Mouse (Mus musculus) forebrain, embryonic 10.5 days (tissue): ENCODE data around the gene H2-T24. TPM values are rescaled to one million over a fixed set of nuclear protein-coding genes. Genes with fewer than 3 reads are reported as not detected.
"Not testable (repeated sequence)": the region's sequence is repeated elsewhere in the genome, so short reads cannot be mapped to it uniquely, and the experiment has no call there.

Experiments used
- DNase-seq: peaks from one replicate; pipeline ENCODE4 v3.0.0-alpha.2; 2017; ENCODE audit warnings: low spot score; ENCODE audit errors: extremely low spot score
- H3K27ac ChIP-seq: fragments of 300-500 bp; sonication (generic); 2 replicates; pipeline ENCODE4 v1.5.1; 2016; ENCODE audit warnings: mild to moderate bottlenecking
- H3K27me3 ChIP-seq: fragments of 300-500 bp; sonication (generic); 2 replicates; pipeline ENCODE4 v1.6.1; 2016; ENCODE audit warnings: mild to moderate bottlenecking; ENCODE audit not compliant: poor library complexity, severe bottlenecking
- H3K36me3 ChIP-seq: fragments of 300-500 bp; sonication (generic); replicated peaks from 2 replicates; pipeline ENCODE4 v1.6.1; 2016; ENCODE audit warnings: mild to moderate bottlenecking, moderate library complexity
- H3K4me1 ChIP-seq: fragments of 300-500 bp; sonication (generic); 2 replicates; pipeline ENCODE4 v1.6.1; 2016
- H3K4me3 ChIP-seq: fragments of 300-500 bp; sonication (generic); 2 replicates; pipeline ENCODE4 v1.5.1; 2016; ENCODE audit warnings: mild to moderate bottlenecking, moderate library complexity
- H3K9me3 ChIP-seq: fragments of 300-500 bp; sonication (generic); 2 replicates; pipeline ENCODE4 v1.6.1; 2016; ENCODE audit warnings: mild to moderate bottlenecking, moderate library complexity
- WGBS: fragments of 180-500 bp; shearing (Covaris S2); methylation state at CpG from one replicate; pipeline ENCODE4 v1.1.7; 2016; 5-methylcytosine and 5-hydroxymethylcytosine counted together
- polyA plus RNA-seq: library from polyadenylated mRNA; unstranded; fragments of >200 nt; fragmentation: Nextera tagmentation; extraction: Ambion mirVana; gene quantifications from 2 replicates; pipeline ENCODE4 v1.2.1, GENCODE M21; 2016

The H2-T24 gene
- polyA plus RNA-seq, 1 experiment from 2014 or later: 3.1 TPM

GRCm38 (mm10) chr17:36031583-36032331 lies 11.4 kb upstream of the H2-T24 start:
- under 1% methylated on average over 40 of the region's 40 CpGs for WGBS
- not testable (repeated sequence) for H3K9me3 ChIP-seq, H3K36me3 ChIP-seq
- H3K4me1 ChIP-seq: peaks cover 16% of the 10 kb centered on the region
- peak; percentile 37 for DNase-seq
- H3K4me3 ChIP-seq: peak overlapping the region; percentile 58
- peak overlapping the region; percentile 51; the same call in 1 of the 2 replicates for H3K27ac ChIP-seq
- H3K27me3 ChIP-seq: peaks cover 25% of the 10 kb centered on the region

GRCm38 (mm10) chr17:36030703-36031582 lies 10.6 kb upstream of the H2-T24 start:
- H3K27ac ChIP-seq, H3K36me3 ChIP-seq, H3K9me3 ChIP-seq: not testable (repeated sequence)
- peak; percentile 17 for DNase-seq
- H3K4me3 ChIP-seq: peak overlapping the region; percentile 58
- peaks cover 16% of the 10 kb centered on the region for H3K4me1 ChIP-seq
- WGBS: 37% methylated on average over 8 of the region's 8 CpGs
- peaks cover 25% of the 10 kb centered on the region for H3K27me3 ChIP-seq

- 81% methylated on average over 4 of the region's 4 CpGs for WGBS
- H3K36me3 ChIP-seq, H3K27ac ChIP-seq, H3K4me3 ChIP-seq, H3K9me3 ChIP-seq, DNase-seq: not testable (repeated sequence)
- Histone ChIP-seq H3K27me3 (peaks cover 25% of the 10 kb centered on the region), H3K4me1 (peaks cover 16% of the 10 kb centered on the region)
Observed at GRCm38 (mm10) chr17:36030046-36030702, 9.8 kb upstream of the H2-T24 start.

GRCm38 (mm10) chr17:36028879-36029619 lies 8.7 kb upstream of the H2-T24 start:
- Histone ChIP-seq H3K4me3 (no peak overlapping the region), H3K36me3 (no peaks in the 10 kb centered on the region), H3K27ac (no peak overlapping the region), H3K9me3 (no peaks in the 10 kb centered on the region), H3K4me1 (peaks cover 19% of the 10 kb centered on the region), H3K27me3 (peaks cover 25% of the 10 kb centered on the region)
- WGBS: 86% methylated on average over 7 of the region's 7 CpGs
- DNase-seq: no peak

- H3K4me3 ChIP-seq: no peak overlapping the region
- H3K27me3 ChIP-seq: peaks cover 24% of the 10 kb centered on the region
- no peaks in the 10 kb centered on the region for H3K9me3 ChIP-seq
- WGBS: 95% methylated on average over 4 of the region's 4 CpGs
- no peak for DNase-seq
- H3K36me3 ChIP-seq: no peaks in the 10 kb centered on the region
- peaks cover 25% of the 10 kb centered on the region for H3K4me1 ChIP-seq
- no peak overlapping the region for H3K27ac ChIP-seq
Observed at GRCm38 (mm10) chr17:36027663-36028062, 7.3 kb upstream of the H2-T24 start.

- Histone ChIP-seq H3K9me3 (no peaks in the 10 kb centered on the region), H3K4me1 (peaks cover 12% of the 10 kb centered on the region; the same call in 1 of the 2 replicates), H3K36me3 (no peaks in the 10 kb centered on the region), H3K27ac (no peak overlapping the region), H3K4me3 (no peak overlapping the region), H3K27me3 (peaks cover 8% of the 10 kb centered on the region)
- WGBS: 87% methylated on average over 4 of the region's 4 CpGs
- no peak for DNase-seq
Observed at GRCm38 (mm10) chr17:36025901-36026300, 5.5 kb upstream of the H2-T24 start.

GRCm38 (mm10) chr17:36025197-36025596 lies 4.8 kb upstream of the H2-T24 start:
- H3K27me3 ChIP-seq: 0 out of 2 replicates have a peak, but pooled peaks cover 1% of the 10 kb centered on the region
- no peak overlapping the region for H3K27ac ChIP-seq
- H3K9me3 ChIP-seq: no peaks in the 10 kb centered on the region
- 74% methylated on average over 5 of the region's 5 CpGs for WGBS
- no peaks in the 10 kb centered on the region for H3K36me3 ChIP-seq
- H3K4me1 ChIP-seq: peaks cover 19% of the 10 kb centered on the region
- no peak for DNase-seq
- H3K4me3 ChIP-seq: no peak overlapping the region

- 72% methylated on average over 9 of the region's 9 CpGs for WGBS
Observed at GRCm38 (mm10) chr17:36023710-36024654, 3.6 kb upstream of the H2-T24 start.

GRCm38 (mm10) chr17:36022922-36023321 lies 2.6 kb upstream of the H2-T24 start:
- no peak overlapping the region for H3K4me3 ChIP-seq
- 95% methylated on average over 6 of the region's 6 CpGs for WGBS
- no peaks in the 10 kb centered on the region for H3K9me3 ChIP-seq

More at GRCm38 (mm10) chr17:36023710-36024654, 3.6 kb upstream of the H2-T24 start:
- DNase-seq: no peak
- Histone ChIP-seq H3K4me1 (peaks cover 20% of the 10 kb centered on the region), H3K36me3 (no peaks in the 10 kb centered on the region), H3K27me3 (no peaks in the 10 kb centered on the region), H3K27ac (no peak overlapping the region), H3K4me3 (no peak overlapping the region), H3K9me3 (no peaks in the 10 kb centered on the region)

GRCm38 (mm10) chr17:36022098-36022497 lies 1.7 kb upstream of the H2-T24 start:
- DNase-seq: no peak
- no peaks in the 10 kb centered on the region for H3K9me3 ChIP-seq
- peaks cover 20% of the 10 kb centered on the region for H3K4me1 ChIP-seq
- 90% methylated on average over 9 of the region's 9 CpGs for WGBS
- no peaks in the 10 kb centered on the region for H3K27me3 ChIP-seq
- no peak overlapping the region for H3K4me3 ChIP-seq
- H3K36me3 ChIP-seq: no peaks in the 10 kb centered on the region
- no peak overlapping the region for H3K27ac ChIP-seq

More at GRCm38 (mm10) chr17:36022922-36023321, 2.6 kb upstream of the H2-T24 start:
- Histone ChIP-seq H3K36me3 (no peaks in the 10 kb centered on the region), H3K4me1 (peaks cover 20% of the 10 kb centered on the region), H3K27me3 (no peaks in the 10 kb centered on the region), H3K27ac (no peak overlapping the region)
- no peak for DNase-seq

- Histone ChIP-seq H3K36me3 (no peaks in the 10 kb centered on the region), H3K27me3 (no peaks in the 10 kb centered on the region), H3K27ac (no peak overlapping the region), H3K9me3 (no peaks in the 10 kb centered on the region), H3K4me3 (no peak overlapping the region), H3K4me1 (peaks cover 20% of the 10 kb centered on the region)
- DNase-seq: no peak
- 85% methylated on average over 1 of the region's 1 CpGs for WGBS
Observed at GRCm38 (mm10) chr17:36021309-36021708, 949 bp upstream of the H2-T24 start.
